Mouse (Mus musculus): ENCODE data around the gene Camta2. TPM values are rescaled to one million over a fixed set of nuclear protein-coding genes. Genes with fewer than 3 reads are reported as not detected.

The Camta2 gene
- polyA plus RNA-seq, 1 experiment from 2014 or later = 9.2 TPM

DNA sequence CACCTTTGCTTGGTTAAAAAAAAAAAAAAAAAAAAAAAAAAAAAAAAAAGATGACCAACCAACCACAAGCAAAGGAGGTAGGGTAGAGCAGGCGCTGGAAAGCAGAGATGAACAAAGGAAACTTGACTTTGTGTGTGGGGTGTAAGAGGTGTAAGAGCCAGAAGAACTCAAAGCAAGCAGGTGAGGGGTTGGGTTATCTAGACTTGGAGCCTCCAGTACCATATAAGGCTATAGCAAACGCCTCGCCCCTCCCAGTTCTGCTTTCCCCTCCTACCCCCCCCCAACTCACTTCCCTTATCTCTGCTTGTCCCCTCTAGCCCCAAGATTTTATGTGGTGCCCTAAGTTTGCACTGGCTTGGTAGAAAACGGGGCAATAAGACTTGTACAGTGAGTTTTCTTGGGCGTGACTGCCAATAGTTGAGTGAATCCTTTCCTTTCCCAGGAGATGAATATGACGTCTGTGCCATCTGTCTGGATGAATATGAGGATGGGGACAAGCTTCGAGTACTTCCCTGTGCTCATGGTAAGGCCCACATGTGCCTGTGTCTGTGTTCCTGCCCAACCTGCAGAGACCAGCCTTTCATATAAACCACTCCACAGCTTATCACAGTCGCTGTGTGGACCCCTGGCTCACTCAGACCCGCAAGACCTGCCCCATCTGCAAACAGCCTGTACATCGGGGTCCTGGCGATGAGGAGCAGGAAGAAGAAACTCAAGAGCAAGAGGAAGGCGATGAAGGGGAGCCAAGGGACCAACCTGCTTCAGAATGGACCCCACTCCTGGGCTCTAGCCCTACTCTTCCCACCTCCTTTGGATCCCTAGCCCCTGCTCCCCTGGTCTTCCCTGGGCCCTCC lies 37.4 kb downstream of the Camta2 start:
- H3K4me3 ChIP-seq (replicated peaks; ENCODE audit: low read depth, low read length) = no peak overlapping the region
- no peak for ATAC-seq (replicated peaks; ENCODE audit: low FRiP score, low read depth)
- H3K9ac ChIP-seq (ENCODE audit: low read depth, low read length) = no peak overlapping the region
- H3K9me3 ChIP-seq (replicated peaks; ENCODE audit: low read length) = no peaks in the 10 kb centered on the region
- DNase-seq (ENCODE audit: low spot score) = peak; percentile 5
- no peak overlapping the region for H3K27ac ChIP-seq
- H3K4me2 ChIP-seq (ENCODE audit: low read length) = peak overlapping the region; percentile 16; the same call in 1 of the 2 replicates
- peaks cover 38% of the 10 kb centered on the region for H3K36me3 ChIP-seq (ENCODE audit: insufficient read depth, low read length)
- H3K27me3 ChIP-seq (ENCODE audit: insufficient read depth, low read length) = no peaks in the 10 kb centered on the region
- no peak for TF ChIP-seq CTCF (IDR thresholded peaks at IDR 0.05; ENCODE audit: low read depth)
- WGBS = 72% methylated on average over 12 of the region's 12 CpGs
- peaks cover 16% of the 10 kb centered on the region; the same call in 1 of the 2 replicates for H3K4me1 ChIP-seq (replicated peaks; ENCODE audit: insufficient read depth, low read length)

- no peak overlapping the region for H3K27ac ChIP-seq
- TF ChIP-seq CTCF (IDR thresholded peaks at IDR 0.05; ENCODE audit: low read depth) = no peak
- no peak for DNase-seq (ENCODE audit: low spot score)
- WGBS = 69% methylated on average over 8 of the region's 8 CpGs
- ATAC-seq (replicated peaks; ENCODE audit: low FRiP score, low read depth) = no peak
- peaks cover 20% of the 10 kb centered on the region; the same call in 1 of the 2 replicates for H3K4me1 ChIP-seq (replicated peaks; ENCODE audit: insufficient read depth, low read length)
- 0 out of 2 replicates have a peak overlapping the region, but pooled peaks have one; percentile 99 for H3K4me2 ChIP-seq (ENCODE audit: low read length)
- H3K9me3 ChIP-seq (replicated peaks; ENCODE audit: low read length) = no peaks in the 10 kb centered on the region
- H3K27me3 ChIP-seq (ENCODE audit: insufficient read depth, low read length) = no peaks in the 10 kb centered on the region
- peaks cover 51% of the 10 kb centered on the region for H3K36me3 ChIP-seq (ENCODE audit: insufficient read depth, low read length)
- H3K4me3 ChIP-seq (replicated peaks; ENCODE audit: low read depth, low read length) = no peak overlapping the region
- H3K9ac ChIP-seq (ENCODE audit: low read depth, low read length) = 0 out of 2 replicates have a peak overlapping the region, but pooled peaks have one; percentile 90
Measured at GRCm38 (mm10) chr11:70649185-70649734, 38.6 kb downstream of the Camta2 start.

- DNase-seq (ENCODE audit: low spot score) (no peak), ATAC-seq (replicated peaks; ENCODE audit: low FRiP score, low read depth) (no peak)
- WGBS = 64% methylated on average over 4 of the region's 4 CpGs
- peaks cover 20% of the 10 kb centered on the region; the same call in 1 of the 2 replicates for H3K4me1 ChIP-seq (replicated peaks; ENCODE audit: insufficient read depth, low read length)
- peak overlapping the region; percentile 78 for H3K4me3 ChIP-seq (replicated peaks; ENCODE audit: low read depth, low read length)
- H3K9ac ChIP-seq (ENCODE audit: low read depth, low read length) = peak overlapping the region; percentile 90
- no peaks in the 10 kb centered on the region for H3K9me3 ChIP-seq (replicated peaks; ENCODE audit: low read length)
- peak overlapping the region; percentile 90; the same call in 1 of the 2 replicates for H3K27ac ChIP-seq
- H3K4me2 ChIP-seq (ENCODE audit: low read length) = peak overlapping the region; percentile 99
- peaks cover 55% of the 10 kb centered on the region for H3K36me3 ChIP-seq (ENCODE audit: insufficient read depth, low read length)
- no peaks in the 10 kb centered on the region for H3K27me3 ChIP-seq (ENCODE audit: insufficient read depth, low read length)
- no peak for TF ChIP-seq CTCF (IDR thresholded peaks at IDR 0.05; ENCODE audit: low read depth)
Measured at GRCm38 (mm10) chr11:70648512-70648911, 39.4 kb downstream of the Camta2 start.

GRCm38 (mm10) chr11:70647716-70648420 lies 40.0 kb downstream of the Camta2 start:
- no peak for TF ChIP-seq CTCF (IDR thresholded peaks at IDR 0.05; ENCODE audit: low read depth)
- Histone ChIP-seq H3K4me3 (replicated peaks; ENCODE audit: low read depth, low read length) (peak overlapping the region; percentile 78), H3K36me3 (ENCODE audit: insufficient read depth, low read length) (peaks cover 55% of the 10 kb centered on the region), H3K9ac (ENCODE audit: low read depth, low read length) (peak overlapping the region; percentile 90), H3K27me3 (ENCODE audit: insufficient read depth, low read length) (no peaks in the 10 kb centered on the region), H3K4me2 (ENCODE audit: low read length) (peak overlapping the region; percentile 99), H3K27ac (peak overlapping the region; percentile 90), H3K4me1 (replicated peaks; ENCODE audit: insufficient read depth, low read length) (peaks cover 19% of the 10 kb centered on the region; the same call in 1 of the 2 replicates), H3K9me3 (replicated peaks; ENCODE audit: low read length) (no peaks in the 10 kb centered on the region)
- no peak for ATAC-seq (replicated peaks; ENCODE audit: low FRiP score, low read depth)
- 4% methylated on average over 28 of the region's 28 CpGs for WGBS
- DNase-seq (ENCODE audit: low spot score) = no peak

GRCm38 (mm10) chr11:70646691-70647650 lies 40.9 kb downstream of the Camta2 start, which contains the start of the genes Rnf167 and Slc25a11:
Rnf167 (plus strand) TSS chr11:70647235.
Slc25a11 (minus strand) TSS chr11:70647479.
- ATAC-seq (replicated peaks; ENCODE audit: low FRiP score, low read depth) (peak; percentile 84), DNase-seq (ENCODE audit: low spot score) (peak; percentile 99)
- H3K27me3 ChIP-seq (ENCODE audit: insufficient read depth, low read length) = no peaks in the 10 kb centered on the region
- no peaks in the 10 kb centered on the region for H3K9me3 ChIP-seq (replicated peaks; ENCODE audit: low read length)
- H3K27ac ChIP-seq = peak within 1 kb of the TSS; percentile 90
- peak within 1 kb of the TSS; percentile 99 for H3K4me2 ChIP-seq (ENCODE audit: low read length)
- H3K4me1 ChIP-seq (replicated peaks; ENCODE audit: insufficient read depth, low read length) = peaks cover 10% of the 10 kb centered on the region; the same call in 1 of the 2 replicates
- peaks cover 47% of the 10 kb centered on the region for H3K36me3 ChIP-seq (ENCODE audit: insufficient read depth, low read length)
- H3K4me3 ChIP-seq (replicated peaks; ENCODE audit: low read depth, low read length) = peak within 1 kb of the TSS; percentile 78
- peak; percentile 35; the same call in 1 of the 2 replicates for TF ChIP-seq CTCF (IDR thresholded peaks at IDR 0.05; ENCODE audit: low read depth)
- peak within 1 kb of the TSS; percentile 90 for H3K9ac ChIP-seq (ENCODE audit: low read depth, low read length)
- WGBS = under 1% methylated on average over 63 of the region's 63 CpGs
